Mouse (Mus musculus): ENCODE results near the gene Rnf11. TPM values are rescaled to one million over a fixed set of nuclear protein-coding genes. Genes with fewer than 3 reads are reported as not detected.

Gene Rnf11
- polyA plus RNA-seq, 1 experiment from 2014 or later = 22.0 TPM

DNA sequence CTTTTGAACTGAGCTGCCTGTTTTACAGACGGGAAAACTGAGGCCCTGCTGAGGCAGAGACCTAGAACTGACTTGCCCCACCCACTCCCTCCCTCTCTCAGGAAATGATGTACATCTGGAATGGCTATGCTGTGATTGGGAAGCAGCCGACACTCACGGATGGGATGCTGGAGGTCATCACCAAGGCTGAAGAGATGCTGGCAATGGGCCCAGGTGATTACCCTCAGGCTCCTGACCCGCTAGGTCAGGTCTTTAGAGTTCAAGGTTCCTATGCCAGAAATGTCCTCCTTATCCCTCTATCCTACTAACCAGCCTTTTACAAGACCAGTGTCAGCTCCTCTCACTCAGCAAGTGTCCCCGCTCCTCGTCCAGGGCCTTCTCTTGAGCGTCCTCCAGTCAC, 42.4 kb downstream of the Rnf11 start:
- H3K36me3 ChIP-seq (replicated peaks) = peaks cover 21% of the 10 kb centered on the region
- DNase-seq (ENCODE audit: low spot score) = no peak
- H3K4me1 ChIP-seq = peaks cover 13% of the 10 kb centered on the region; the same call in 1 of the 2 replicates
- H3K9me3 ChIP-seq = no peaks in the 10 kb centered on the region
- H3K27ac ChIP-seq (replicated peaks) = no peak overlapping the region
- H3K4me3 ChIP-seq = no peak overlapping the region
- H3K27me3 ChIP-seq (replicated peaks; ENCODE audit: low read depth, poor library complexity, severe bottlenecking) = no peaks in the 10 kb centered on the region
- WGBS = 90% methylated on average over 7 of the region's 7 CpGs

DNA sequence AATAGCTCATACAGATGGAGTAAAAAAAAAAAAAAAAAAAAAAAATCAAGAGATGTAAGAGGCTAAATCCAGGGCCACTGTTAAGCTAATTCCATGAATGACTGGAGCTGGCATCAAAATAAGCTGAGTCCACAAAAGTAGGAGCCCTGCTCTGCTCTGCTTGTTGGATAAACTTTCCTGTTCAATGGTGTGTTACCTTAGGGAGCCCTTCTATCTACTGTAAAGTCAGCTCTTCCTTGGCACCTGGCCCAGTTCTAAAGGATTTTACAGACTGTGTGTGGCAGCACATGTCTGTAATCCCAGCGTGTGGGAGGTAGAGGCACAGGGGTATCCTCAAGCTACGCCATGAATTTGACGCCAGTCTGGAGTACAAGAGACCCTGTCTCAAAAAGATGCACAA, 43.5 kb downstream of the Rnf11 start:
- 97% methylated on average over 3 of the region's 3 CpGs for WGBS
- Histone ChIP-seq H3K27ac (replicated peaks) (no peak overlapping the region), H3K9me3 (no peaks in the 10 kb centered on the region), H3K27me3 (replicated peaks; ENCODE audit: low read depth, poor library complexity, severe bottlenecking) (no peaks in the 10 kb centered on the region), H3K36me3 (replicated peaks) (peaks cover 21% of the 10 kb centered on the region), H3K4me1 (peaks cover 13% of the 10 kb centered on the region; the same call in 1 of the 2 replicates), H3K4me3 (no peak overlapping the region)
- DNase-seq (ENCODE audit: low spot score) = no peak

DNA sequence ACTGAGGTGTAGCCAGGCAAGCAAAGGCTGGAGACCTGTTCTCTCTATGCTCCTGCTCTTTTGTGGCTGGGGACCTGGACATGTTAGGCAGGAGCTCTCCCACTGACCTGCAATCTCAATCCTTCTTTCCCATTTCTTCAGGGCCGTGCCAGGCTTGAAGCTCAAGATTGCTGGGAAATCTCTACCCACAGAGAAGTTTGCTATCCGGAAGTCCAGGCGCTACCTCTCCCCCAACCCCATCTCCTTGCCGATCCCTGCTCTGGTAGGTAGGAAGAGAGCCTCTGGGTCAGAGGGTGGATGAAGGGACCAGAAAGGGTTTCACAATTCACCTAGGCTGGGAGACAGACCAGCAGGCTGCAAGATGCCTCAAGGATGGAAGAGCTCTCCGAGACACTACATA, 44.1 kb downstream of the Rnf11 start:
- Histone ChIP-seq H3K4me1 (peaks cover 13% of the 10 kb centered on the region; the same call in 1 of the 2 replicates), H3K9me3 (no peaks in the 10 kb centered on the region), H3K4me3 (no peak overlapping the region), H3K36me3 (replicated peaks) (peaks cover 18% of the 10 kb centered on the region), H3K27ac (replicated peaks) (no peak overlapping the region), H3K27me3 (replicated peaks; ENCODE audit: low read depth, poor library complexity, severe bottlenecking) (no peaks in the 10 kb centered on the region)
- WGBS = 96% methylated on average over 5 of the region's 5 CpGs
- DNase-seq (ENCODE audit: low spot score) = no peak

DNA sequence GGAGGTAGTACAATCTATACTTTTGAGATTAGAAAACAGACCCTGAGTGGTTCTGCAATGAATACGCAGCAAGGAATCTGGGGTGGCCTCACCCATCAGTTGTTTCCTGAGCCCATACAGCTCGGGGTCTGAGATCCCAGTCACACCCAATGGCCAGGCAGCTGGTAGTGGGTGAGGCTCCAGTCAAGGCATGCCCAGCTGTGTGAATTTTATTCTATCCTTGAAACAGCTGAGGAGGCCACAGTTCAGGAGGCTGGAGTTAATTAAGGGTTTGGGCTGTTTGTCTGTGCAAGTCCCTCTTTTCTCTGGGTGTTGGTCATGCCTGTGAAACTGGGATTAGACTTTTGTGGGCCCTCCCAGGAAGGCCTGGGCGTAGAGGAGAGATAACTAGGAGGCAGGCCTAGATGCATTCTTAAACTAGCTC, 44.7 kb downstream of the Rnf11 start:
- 77% methylated on average over 3 of the region's 3 CpGs for WGBS
- Histone ChIP-seq H3K27ac (replicated peaks) (no peak overlapping the region), H3K27me3 (replicated peaks; ENCODE audit: low read depth, poor library complexity, severe bottlenecking) (no peaks in the 10 kb centered on the region), H3K4me3 (no peak overlapping the region), H3K36me3 (replicated peaks) (peaks cover 17% of the 10 kb centered on the region), H3K4me1 (peaks cover 13% of the 10 kb centered on the region; the same call in 1 of the 2 replicates), H3K9me3 (no peaks in the 10 kb centered on the region)
- no peak for DNase-seq (ENCODE audit: low spot score)

DNA sequence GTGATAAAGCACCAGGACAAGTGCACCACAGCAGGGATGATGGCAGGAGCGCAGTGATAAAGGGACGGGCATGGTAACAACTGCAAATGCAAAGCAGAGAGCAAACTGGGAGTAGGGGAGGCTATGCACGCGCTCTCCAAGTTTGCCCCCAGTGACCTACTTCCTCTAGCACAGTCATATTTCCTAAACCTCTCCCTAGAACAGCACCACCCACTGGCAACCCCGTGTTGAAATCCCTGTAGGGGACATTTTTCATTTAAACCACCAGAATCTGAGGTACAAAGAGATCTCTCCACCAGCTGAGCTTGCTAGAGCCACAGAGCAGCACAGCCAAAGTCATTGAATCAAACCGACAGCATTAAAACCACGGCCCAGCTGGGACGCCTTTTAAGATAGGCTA, 45.4 kb downstream of the Rnf11 start:
- WGBS = 78% methylated on average over 8 of the region's 8 CpGs
- no peaks in the 10 kb centered on the region for H3K9me3 ChIP-seq
- H3K27me3 ChIP-seq (replicated peaks; ENCODE audit: low read depth, poor library complexity, severe bottlenecking) = no peaks in the 10 kb centered on the region
- H3K36me3 ChIP-seq (replicated peaks) = peaks cover 16% of the 10 kb centered on the region
- peaks cover 13% of the 10 kb centered on the region; the same call in 1 of the 2 replicates for H3K4me1 ChIP-seq
- no peak for DNase-seq (ENCODE audit: low spot score)
- no peak overlapping the region for H3K4me3 ChIP-seq
- H3K27ac ChIP-seq (replicated peaks) = no peak overlapping the region; the same call in 1 of the 2 replicates

DNA sequence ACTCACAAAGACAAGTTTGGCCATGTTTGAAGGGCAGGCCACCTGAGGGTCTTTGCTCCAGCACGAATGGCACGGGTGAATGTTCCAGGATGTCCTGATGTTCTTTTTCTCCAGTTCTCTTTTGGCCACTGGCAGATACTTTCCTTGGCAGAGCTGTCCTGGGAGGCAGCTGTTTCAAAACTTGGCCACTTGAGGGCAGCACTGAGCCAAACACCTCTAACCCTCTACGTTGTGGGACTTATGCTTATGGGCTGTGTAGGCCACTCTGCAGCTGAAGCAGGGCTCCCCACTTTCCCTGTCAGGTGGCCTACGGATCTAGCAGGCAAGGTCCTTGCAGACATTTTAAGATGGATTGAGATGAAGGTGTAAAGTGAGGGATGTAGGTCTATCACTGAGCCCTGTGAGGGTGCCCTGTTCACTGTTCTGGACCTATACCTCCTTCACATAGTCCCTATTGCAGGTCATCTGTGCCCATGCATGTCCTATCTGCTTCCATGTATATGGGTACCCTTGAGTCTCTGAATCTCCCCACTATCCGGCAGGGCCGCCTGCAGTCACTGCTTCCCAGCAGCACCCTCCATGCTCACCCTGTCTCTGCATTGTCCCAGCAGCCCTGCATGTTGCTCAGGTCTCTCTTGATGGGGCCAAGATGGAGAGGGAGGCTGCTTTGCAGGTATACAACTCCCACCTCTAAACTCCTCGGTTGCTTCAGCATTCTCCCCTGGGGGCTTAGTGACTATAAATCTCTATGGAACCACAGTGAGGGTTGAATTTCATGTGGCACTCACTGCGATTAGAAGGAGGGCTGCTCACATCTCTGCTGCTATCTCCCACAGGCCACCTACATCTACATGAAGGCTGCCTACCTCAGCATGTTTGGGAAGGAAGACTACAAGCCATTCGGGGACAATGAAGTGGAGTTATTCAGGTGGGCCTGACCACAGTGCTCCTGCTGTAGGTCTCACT, 46.3 kb downstream of the Rnf11 start:
- DNase-seq (ENCODE audit: low spot score) = peak; percentile 76
- H3K27ac ChIP-seq (replicated peaks) = no peak overlapping the region
- no peaks in the 10 kb centered on the region for H3K27me3 ChIP-seq (replicated peaks; ENCODE audit: low read depth, poor library complexity, severe bottlenecking)
- H3K9me3 ChIP-seq = no peaks in the 10 kb centered on the region
- no peak overlapping the region for H3K4me3 ChIP-seq
- 56% methylated on average over 9 of the region's 9 CpGs for WGBS
- peaks cover 10% of the 10 kb centered on the region for H3K36me3 ChIP-seq (replicated peaks)
- H3K4me1 ChIP-seq = peaks cover 21% of the 10 kb centered on the region

DNA sequence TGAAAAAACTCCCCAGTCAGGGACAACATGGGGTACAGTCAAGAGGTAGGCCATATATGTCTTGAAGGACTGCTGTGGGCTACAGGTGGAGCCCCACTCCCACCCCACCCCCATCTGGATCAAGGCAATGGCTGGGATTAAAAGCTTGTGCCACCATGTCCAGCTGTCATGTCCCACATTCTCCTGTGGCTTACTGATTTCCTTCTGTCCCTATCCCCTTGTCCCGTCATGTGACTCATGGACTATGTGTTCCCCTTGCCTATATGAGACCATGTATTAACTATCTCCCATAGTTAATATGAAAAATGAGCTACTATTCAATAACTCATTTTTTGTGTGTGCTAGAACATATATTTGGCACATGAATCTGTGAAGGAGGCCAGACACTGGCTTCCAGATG, 50.3 kb downstream of the Rnf11 start:
- no peak for DNase-seq (ENCODE audit: low spot score)
- Histone ChIP-seq H3K27ac (replicated peaks) (no peak overlapping the region), H3K36me3 (replicated peaks) (no peaks in the 10 kb centered on the region), H3K4me1 (peaks cover 30% of the 10 kb centered on the region), H3K27me3 (replicated peaks; ENCODE audit: low read depth, poor library complexity, severe bottlenecking) (no peaks in the 10 kb centered on the region), H3K4me3 (no peak overlapping the region), H3K9me3 (no peaks in the 10 kb centered on the region)
- WGBS = 87% methylated on average over 1 of the region's 1 CpGs

DNA sequence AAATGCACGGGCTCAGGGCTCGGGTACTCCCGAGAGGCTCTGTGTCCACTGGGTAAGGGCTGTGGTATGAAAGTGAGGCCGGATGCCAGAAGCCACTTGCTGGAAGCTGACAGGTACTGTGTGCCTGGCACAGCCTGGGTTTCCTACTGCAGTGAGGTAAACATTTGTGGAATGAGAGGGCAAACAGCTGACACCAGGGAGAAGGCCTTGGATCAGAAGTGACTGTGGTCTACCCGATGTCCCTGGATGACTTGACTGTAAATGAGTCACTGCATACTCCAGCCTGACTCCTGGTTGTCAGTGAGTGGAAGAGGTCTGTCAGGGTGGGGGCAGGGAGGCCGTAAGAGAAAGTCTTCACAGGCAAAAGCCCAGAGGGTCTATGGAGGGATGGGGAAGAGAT, 50.9 kb downstream of the Rnf11 start:
- H3K4me3 ChIP-seq = no peak overlapping the region
- DNase-seq (ENCODE audit: low spot score) = no peak
- no peaks in the 10 kb centered on the region for H3K36me3 ChIP-seq (replicated peaks)
- 83% methylated on average over 6 of the region's 6 CpGs for WGBS
- no peaks in the 10 kb centered on the region for H3K27me3 ChIP-seq (replicated peaks; ENCODE audit: low read depth, poor library complexity, severe bottlenecking)
- no peak overlapping the region for H3K27ac ChIP-seq (replicated peaks)
- no peaks in the 10 kb centered on the region for H3K9me3 ChIP-seq
- peaks cover 25% of the 10 kb centered on the region for H3K4me1 ChIP-seq

DNA sequence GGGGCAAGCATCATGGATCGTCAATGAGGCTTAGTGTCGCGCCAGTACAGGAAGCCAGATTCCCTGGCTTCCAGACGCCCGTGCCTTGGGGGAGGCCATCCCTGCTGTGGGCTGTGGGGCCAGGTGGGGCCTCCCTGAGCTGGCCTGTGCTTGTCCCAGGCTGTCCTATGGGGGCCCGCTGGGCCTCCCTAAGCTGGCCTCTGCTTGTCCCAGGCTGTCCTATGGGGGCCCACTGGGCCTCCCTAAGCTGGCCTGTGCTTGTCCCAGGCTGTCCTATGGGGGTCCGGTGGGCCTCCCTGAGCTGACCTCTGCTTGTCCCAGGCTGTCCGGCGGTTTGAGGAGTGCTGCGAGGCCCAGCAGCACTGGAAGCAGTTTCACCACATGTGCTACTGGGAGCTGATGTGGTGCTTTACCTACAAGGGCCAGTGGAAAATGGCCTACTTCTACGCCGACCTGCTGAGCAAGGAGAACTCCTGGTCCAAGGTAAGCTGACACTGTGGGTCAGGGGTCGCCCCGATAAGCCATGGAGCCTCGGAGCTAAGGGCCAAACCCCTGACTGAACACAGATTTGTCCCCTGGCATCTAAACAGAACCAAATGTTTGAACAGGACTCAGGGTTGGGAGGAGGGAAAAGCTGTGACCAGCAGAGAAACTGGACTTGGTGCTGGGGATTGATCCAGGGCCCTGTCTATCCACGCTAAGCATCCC, 51.7 kb downstream of the Rnf11 start:
- Histone ChIP-seq H3K36me3 (replicated peaks) (no peaks in the 10 kb centered on the region), H3K27me3 (replicated peaks; ENCODE audit: low read depth, poor library complexity, severe bottlenecking) (no peaks in the 10 kb centered on the region), H3K4me3 (no peak overlapping the region), H3K9me3 (no peaks in the 10 kb centered on the region), H3K27ac (replicated peaks) (peak overlapping the region; percentile 68), H3K4me1 (peaks cover 25% of the 10 kb centered on the region)
- DNase-seq (ENCODE audit: low spot score) = peak; percentile 26
- WGBS = 58% methylated on average over 16 of the region's 16 CpGs

DNA sequence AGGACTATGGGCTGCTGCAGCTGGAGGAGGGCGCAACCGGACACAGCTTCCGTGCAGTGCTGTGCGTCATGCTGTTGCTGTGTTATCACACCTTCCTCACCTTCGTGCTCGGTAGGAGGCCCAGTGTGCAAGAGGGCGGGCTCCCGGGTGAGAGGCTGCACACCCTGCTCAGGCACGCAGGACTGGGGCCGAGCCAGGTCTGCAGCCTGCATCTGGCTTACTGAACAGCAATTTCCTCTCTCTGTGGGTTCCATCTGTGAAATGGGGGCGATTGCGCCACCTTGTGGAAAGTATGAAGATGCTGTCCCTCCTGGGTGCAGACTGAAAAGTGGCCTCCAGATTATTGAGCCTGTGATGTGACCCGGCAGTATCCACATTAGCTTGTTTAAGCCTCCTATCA, 53.7 kb downstream of the Rnf11 start:
- 0 out of 2 replicates have a peak overlapping the region, but pooled peaks have one; percentile 21 for H3K27ac ChIP-seq (replicated peaks)
- no peaks in the 10 kb centered on the region for H3K9me3 ChIP-seq
- H3K27me3 ChIP-seq (replicated peaks; ENCODE audit: low read depth, poor library complexity, severe bottlenecking) = no peaks in the 10 kb centered on the region
- peaks cover 25% of the 10 kb centered on the region for H3K4me1 ChIP-seq
- no peaks in the 10 kb centered on the region for H3K36me3 ChIP-seq (replicated peaks)
- H3K4me3 ChIP-seq = no peak overlapping the region
- WGBS = 48% methylated on average over 13 of the region's 13 CpGs
- DNase-seq (ENCODE audit: low spot score) = peak; percentile 57

DNA sequence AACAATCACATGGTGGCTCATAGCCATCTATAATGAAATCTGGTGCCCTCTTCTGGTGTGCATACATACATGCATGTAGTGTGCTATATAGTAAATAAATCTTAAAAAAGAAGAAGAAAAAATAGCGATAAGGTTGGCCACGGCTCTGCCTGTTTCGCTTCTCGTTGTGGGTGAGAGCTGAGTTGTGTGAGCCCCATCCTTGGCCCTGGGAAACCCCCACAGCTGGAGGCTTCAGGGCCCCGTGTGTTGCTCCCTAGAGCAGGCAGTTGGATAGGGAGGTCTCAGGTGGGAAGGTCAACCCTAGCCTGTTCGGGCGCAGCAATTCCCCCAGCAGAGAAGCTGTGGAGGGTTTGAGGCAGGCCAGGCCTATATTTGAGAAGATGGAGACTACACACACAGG, 54.3 kb downstream of the Rnf11 start:
- H3K27ac ChIP-seq (replicated peaks) = no peak overlapping the region
- H3K4me1 ChIP-seq = peaks cover 25% of the 10 kb centered on the region
- H3K27me3 ChIP-seq (replicated peaks; ENCODE audit: low read depth, poor library complexity, severe bottlenecking) = no peaks in the 10 kb centered on the region
- WGBS = 90% methylated on average over 7 of the region's 7 CpGs
- H3K9me3 ChIP-seq = no peaks in the 10 kb centered on the region
- H3K36me3 ChIP-seq (replicated peaks) = no peaks in the 10 kb centered on the region
- no peak for DNase-seq (ENCODE audit: low spot score)
- H3K4me3 ChIP-seq = no peak overlapping the region

DNA sequence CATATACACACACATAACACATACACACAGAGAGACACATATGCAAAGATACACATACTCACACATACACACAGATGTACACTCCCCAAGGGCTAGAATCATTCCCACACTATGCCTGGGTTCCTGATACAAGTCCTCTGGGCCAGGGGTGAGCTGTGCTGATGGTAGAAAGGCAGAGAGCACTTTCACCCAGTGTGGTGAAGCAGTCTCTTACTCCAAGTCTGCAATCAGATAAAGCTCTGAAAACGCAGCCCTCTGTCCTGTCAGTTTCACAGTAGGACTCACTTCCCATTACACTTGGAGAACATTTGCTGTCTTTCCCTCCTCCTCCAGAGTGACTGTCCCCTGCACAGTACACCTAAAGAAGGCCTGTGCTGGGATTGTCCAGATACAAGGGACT, 57.5 kb downstream of the Rnf11 start:
- Histone ChIP-seq H3K4me3 (no peak overlapping the region), H3K27me3 (replicated peaks; ENCODE audit: low read depth, poor library complexity, severe bottlenecking) (no peaks in the 10 kb centered on the region), H3K27ac (replicated peaks) (no peak overlapping the region), H3K4me1 (peaks cover 6% of the 10 kb centered on the region), H3K36me3 (replicated peaks) (no peaks in the 10 kb centered on the region), H3K9me3 (no peaks in the 10 kb centered on the region)
- WGBS = 78% methylated on average over 1 of the region's 1 CpGs
- no peak for DNase-seq (ENCODE audit: low spot score)
